Mouse (Mus musculus): ENCODE measurements around the gene Pom121l2. TPM values are rescaled to one million over a fixed set of nuclear protein-coding genes. Genes with fewer than 3 reads are reported as not detected.

Gene Pom121l2
- polyA plus RNA-seq, 1 experiment from 2014 or later = not detected

- peak; percentile 72 for DNase-seq (ENCODE audit: low spot score)
- H3K9me3 ChIP-seq (ENCODE audit: control insufficient read depth, low read length) = no peaks in the 10 kb centered on the region
- H3K4me1 ChIP-seq (replicated peaks; ENCODE audit: control insufficient read depth, insufficient read depth, low read length) = peaks cover 10% of the 10 kb centered on the region; the same call in 1 of the 2 replicates
- H3K27me3 ChIP-seq (replicated peaks; ENCODE audit: control insufficient read depth, insufficient read depth, low read length) = no peaks in the 10 kb centered on the region
- H3K4me3 ChIP-seq (ENCODE audit: low read depth, low read length) = peak overlapping the region; percentile 55
- no peak overlapping the region for H3K27ac ChIP-seq (ENCODE audit: low read depth, low read length)
- H3K4me2 ChIP-seq = peak overlapping the region; percentile 88
- peak; percentile 60 for ATAC-seq (replicated peaks; ENCODE audit: low FRiP score)
- H3K9ac ChIP-seq (ENCODE audit: low read depth, low read length) = peak overlapping the region; percentile 25; the same call in 1 of the 2 replicates
- H3K36me3 ChIP-seq (ENCODE audit: control insufficient read depth, insufficient read depth, low read length) = no peaks in the 10 kb centered on the region
- WGBS = 0% methylated on average over 16 of the region's 16 CpGs
Measured at GRCm38 (mm10) chr13:21940811-21941321, 40.1 kb upstream of the Pom121l2 start.

- H3K9ac ChIP-seq (ENCODE audit: low read depth, low read length) = no peak overlapping the region
- no peaks in the 10 kb centered on the region for H3K9me3 ChIP-seq (ENCODE audit: control insufficient read depth, low read length)
- no peak overlapping the region for H3K4me2 ChIP-seq
- ATAC-seq (replicated peaks; ENCODE audit: low FRiP score) = no peak
- no peak for DNase-seq (ENCODE audit: low spot score)
- H3K36me3 ChIP-seq (ENCODE audit: control insufficient read depth, insufficient read depth, low read length) = no peaks in the 10 kb centered on the region
- no peak overlapping the region for H3K27ac ChIP-seq (ENCODE audit: low read depth, low read length)
- H3K4me3 ChIP-seq (ENCODE audit: low read depth, low read length) = no peak overlapping the region
- no peaks in the 10 kb centered on the region for H3K4me1 ChIP-seq (replicated peaks; ENCODE audit: control insufficient read depth, insufficient read depth, low read length)
- H3K27me3 ChIP-seq (replicated peaks; ENCODE audit: control insufficient read depth, insufficient read depth, low read length) = no peaks in the 10 kb centered on the region
- WGBS = 71% methylated on average over 1 of the region's 1 CpGs
Measured at GRCm38 (mm10) chr13:21943644-21944043, 37.4 kb upstream of the Pom121l2 start.

GRCm38 (mm10) chr13:21944592-21944925 lies 36.4 kb upstream of the Pom121l2 start:
- Histone ChIP-seq H3K4me2 (peak overlapping the region; percentile 88), H3K9ac (ENCODE audit: low read depth, low read length) (peak overlapping the region; percentile 89), H3K4me1 (replicated peaks; ENCODE audit: control insufficient read depth, insufficient read depth, low read length) (no peaks in the 10 kb centered on the region), H3K27me3 (replicated peaks; ENCODE audit: control insufficient read depth, insufficient read depth, low read length) (no peaks in the 10 kb centered on the region), H3K4me3 (ENCODE audit: low read depth, low read length) (peak overlapping the region; percentile 88), H3K9me3 (ENCODE audit: control insufficient read depth, low read length) (no peaks in the 10 kb centered on the region), H3K36me3 (ENCODE audit: control insufficient read depth, insufficient read depth, low read length) (no peaks in the 10 kb centered on the region), H3K27ac (ENCODE audit: low read depth, low read length) (0 out of 2 replicates have a peak overlapping the region, but pooled peaks have one; percentile 72)
- peak; percentile 40 for ATAC-seq (replicated peaks; ENCODE audit: low FRiP score)
- DNase-seq (ENCODE audit: low spot score) = no peak
- under 1% methylated on average over 7 of the region's 7 CpGs for WGBS

DNA sequence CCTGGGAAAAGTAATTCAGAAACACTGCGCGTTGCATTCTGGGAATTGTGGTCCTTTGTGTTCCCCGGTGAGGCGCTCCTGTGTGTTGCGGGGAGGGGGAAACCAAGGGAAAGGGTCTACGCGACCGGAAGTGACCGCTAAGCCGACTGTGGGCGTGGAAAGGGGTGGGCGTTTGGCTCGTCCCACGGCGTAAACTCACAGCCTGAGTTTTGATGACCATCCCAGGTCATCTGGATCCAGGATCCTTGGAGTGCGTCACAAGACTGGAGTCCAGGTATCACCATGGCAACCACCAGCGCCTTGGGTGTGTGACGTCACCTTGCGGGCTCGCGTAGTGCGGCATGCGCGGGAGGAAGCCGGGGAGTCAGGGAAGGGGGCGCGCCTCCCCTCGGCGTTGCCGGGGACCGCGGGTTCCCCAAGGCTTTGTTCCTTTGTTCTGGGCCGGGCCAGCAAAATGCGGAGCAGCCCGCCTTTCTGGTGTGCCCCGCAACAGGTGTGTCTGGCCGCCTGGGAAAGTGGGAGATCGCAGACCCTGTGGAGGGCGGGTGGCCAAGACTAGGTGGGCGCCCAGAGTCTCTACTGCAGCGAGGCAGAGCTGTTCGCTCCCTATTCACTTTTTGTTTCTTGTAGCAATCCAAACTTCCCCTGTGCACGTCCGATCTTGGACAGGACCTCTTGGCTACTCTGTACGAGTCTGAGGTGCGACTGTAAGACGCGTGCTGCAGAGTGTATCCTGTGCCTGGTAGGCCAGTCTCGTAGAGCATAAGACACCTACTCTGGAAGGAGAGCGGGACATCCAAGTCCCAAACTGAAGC lies 35.9 kb upstream of the Pom121l2 start, which contains the start of gene Zfp184:
TSS of gene Zfp184 (plus strand) at position 169 of the 815 bp plus-strand sequence.
- DNase-seq (ENCODE audit: low spot score) (peak; percentile 91), ATAC-seq (replicated peaks; ENCODE audit: low FRiP score) (peak; percentile 69)
- Histone ChIP-seq H3K9me3 (ENCODE audit: control insufficient read depth, low read length) (no peaks in the 10 kb centered on the region), H3K9ac (ENCODE audit: low read depth, low read length) (peak within 1 kb of the TSS; percentile 89), H3K4me3 (ENCODE audit: low read depth, low read length) (peak within 1 kb of the TSS; percentile 88), H3K4me1 (replicated peaks; ENCODE audit: control insufficient read depth, insufficient read depth, low read length) (no peaks in the 10 kb centered on the region), H3K36me3 (ENCODE audit: control insufficient read depth, insufficient read depth, low read length) (0 out of 2 replicates have a peak, but pooled peaks cover under 1% of the 10 kb centered on the region), H3K27ac (ENCODE audit: low read depth, low read length) (peak within 1 kb of the TSS; percentile 72), H3K27me3 (replicated peaks; ENCODE audit: control insufficient read depth, insufficient read depth, low read length) (no peaks in the 10 kb centered on the region), H3K4me2 (peak within 1 kb of the TSS; percentile 88)
- under 1% methylated on average over 50 of the region's 50 CpGs for WGBS

DNA sequence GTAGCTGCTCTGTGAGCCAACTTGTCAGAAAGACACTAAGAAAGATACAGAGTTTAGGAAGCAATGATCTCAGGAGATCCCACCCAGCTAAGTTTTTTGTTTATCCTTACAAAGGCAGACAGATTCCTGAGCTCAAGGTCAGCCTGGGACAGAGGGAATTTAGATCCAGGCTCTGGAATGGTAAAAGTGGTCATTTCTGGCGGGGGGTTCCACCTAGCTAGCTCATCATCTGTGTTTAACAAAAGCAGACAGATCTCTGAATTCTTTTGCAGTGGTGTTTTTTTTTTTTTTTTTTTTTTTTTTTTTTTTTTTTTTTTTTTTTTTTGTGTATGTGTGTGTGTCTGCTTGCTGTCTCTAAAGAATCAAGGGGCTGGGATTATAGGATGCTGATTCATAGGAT lies 11.7 kb upstream of the Pom121l2 start:
- Histone ChIP-seq H3K4me1 (replicated peaks; ENCODE audit: control insufficient read depth, insufficient read depth, low read length) (peaks cover 3% of the 10 kb centered on the region), H3K4me2 (no peak overlapping the region), H3K4me3 (ENCODE audit: low read depth, low read length) (no peak overlapping the region), H3K27ac (ENCODE audit: low read depth, low read length) (no peak overlapping the region), H3K9ac (ENCODE audit: low read depth, low read length) (no peak overlapping the region), H3K9me3 (ENCODE audit: control insufficient read depth, low read length) (no peaks in the 10 kb centered on the region), H3K36me3 (ENCODE audit: control insufficient read depth, insufficient read depth, low read length) (no peaks in the 10 kb centered on the region), H3K27me3 (replicated peaks; ENCODE audit: control insufficient read depth, insufficient read depth, low read length) (no peaks in the 10 kb centered on the region)
- ATAC-seq (replicated peaks; ENCODE audit: low FRiP score) (no peak), DNase-seq (ENCODE audit: low spot score) (no peak)
- WGBS = 47% methylated on average over 1 of the region's 1 CpGs

GRCm38 (mm10) chr13:21969816-21970215 lies 11.2 kb upstream of the Pom121l2 start:
- no peaks in the 10 kb centered on the region for H3K9me3 ChIP-seq (ENCODE audit: control insufficient read depth, low read length)
- no peak overlapping the region for H3K9ac ChIP-seq (ENCODE audit: low read depth, low read length)
- peaks cover 3% of the 10 kb centered on the region for H3K4me1 ChIP-seq (replicated peaks; ENCODE audit: control insufficient read depth, insufficient read depth, low read length)
- H3K4me3 ChIP-seq (ENCODE audit: low read depth, low read length) = no peak overlapping the region
- ATAC-seq (replicated peaks; ENCODE audit: low FRiP score) = no peak
- DNase-seq (ENCODE audit: low spot score) = no peak
- H3K4me2 ChIP-seq = no peak overlapping the region
- no peaks in the 10 kb centered on the region for H3K36me3 ChIP-seq (ENCODE audit: control insufficient read depth, insufficient read depth, low read length)
- no peak overlapping the region for H3K27ac ChIP-seq (ENCODE audit: low read depth, low read length)
- 36% methylated on average over 2 of the region's 2 CpGs for WGBS
- H3K27me3 ChIP-seq (replicated peaks; ENCODE audit: control insufficient read depth, insufficient read depth, low read length) = no peaks in the 10 kb centered on the region

GRCm38 (mm10) chr13:21971641-21972040 lies 9.4 kb upstream of the Pom121l2 start:
- 24% methylated on average over 3 of the region's 3 CpGs for WGBS
- Histone ChIP-seq H3K9me3 (ENCODE audit: control insufficient read depth, low read length) (no peaks in the 10 kb centered on the region), H3K27ac (ENCODE audit: low read depth, low read length) (no peak overlapping the region), H3K36me3 (ENCODE audit: control insufficient read depth, insufficient read depth, low read length) (no peaks in the 10 kb centered on the region), H3K4me2 (no peak overlapping the region), H3K4me1 (replicated peaks; ENCODE audit: control insufficient read depth, insufficient read depth, low read length) (peaks cover 3% of the 10 kb centered on the region), H3K9ac (ENCODE audit: low read depth, low read length) (no peak overlapping the region), H3K4me3 (ENCODE audit: low read depth, low read length) (no peak overlapping the region), H3K27me3 (replicated peaks; ENCODE audit: control insufficient read depth, insufficient read depth, low read length) (no peaks in the 10 kb centered on the region)
- no peak for ATAC-seq (replicated peaks; ENCODE audit: low FRiP score)
- DNase-seq (ENCODE audit: low spot score) = no peak

DNA sequence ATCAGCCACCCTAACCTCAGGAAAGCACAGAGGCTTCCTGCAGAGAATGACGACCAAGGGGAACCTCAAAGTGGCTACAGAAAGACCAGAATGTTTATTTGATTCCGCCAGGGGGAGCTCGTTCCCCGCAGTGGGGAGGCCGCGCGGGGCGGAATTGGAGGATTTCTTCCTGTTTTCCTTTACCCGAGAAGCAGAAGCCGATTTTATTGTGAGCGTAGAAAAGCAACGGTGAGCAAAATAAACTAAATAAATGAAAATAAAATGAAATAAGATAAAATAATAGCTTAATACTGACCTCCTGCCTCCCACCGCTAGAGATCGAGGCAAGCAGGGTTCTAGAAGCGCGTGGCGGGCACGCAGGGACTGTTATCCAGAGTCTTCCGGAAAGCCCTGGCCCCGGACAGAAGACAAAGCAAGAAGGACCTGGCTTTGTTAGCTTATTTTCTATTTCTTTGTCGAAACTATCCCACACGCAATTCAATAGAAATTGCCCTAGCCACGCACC lies 6.7 kb upstream of the Pom121l2 start:
- peak overlapping the region; percentile 69 for H3K4me3 ChIP-seq (ENCODE audit: low read depth, low read length)
- H3K4me1 ChIP-seq (replicated peaks; ENCODE audit: control insufficient read depth, insufficient read depth, low read length) = peaks cover 3% of the 10 kb centered on the region
- DNase-seq (ENCODE audit: low spot score) (peak; percentile 94), ATAC-seq (replicated peaks; ENCODE audit: low FRiP score) (peak; percentile 79)
- WGBS = under 1% methylated on average over 23 of the region's 23 CpGs
- peaks cover 6% of the 10 kb centered on the region for H3K27me3 ChIP-seq (replicated peaks; ENCODE audit: control insufficient read depth, insufficient read depth, low read length)
- no peaks in the 10 kb centered on the region for H3K36me3 ChIP-seq (ENCODE audit: control insufficient read depth, insufficient read depth, low read length)
- H3K27ac ChIP-seq (ENCODE audit: low read depth, low read length) = peak overlapping the region; percentile 83
- peak overlapping the region; percentile 79 for H3K9ac ChIP-seq (ENCODE audit: low read depth, low read length)
- no peaks in the 10 kb centered on the region for H3K9me3 ChIP-seq (ENCODE audit: control insufficient read depth, low read length)
- H3K4me2 ChIP-seq = peak overlapping the region; percentile 55
